Mouse (Mus musculus) limb, embryonic 13.5 days (tissue): ENCODE data around the gene Dstn. TPM values are rescaled to one million over a fixed set of nuclear protein-coding genes. Genes with fewer than 3 reads are reported as not detected.
A peak's percentile ranks its signal among the peaks of the same experiment; 100 is the strongest.

Source experiments
- ATAC-seq: fragments of 200-750 bp; cut with Nextera tagmentation; 2 replicates; pipeline ENCODE4 v1.8.0; 2017; ENCODE audit warnings: low read depth, moderate number of reproducible peaks, moderate TSS enrichment; ENCODE audit not compliant: low FRiP score
- H3K27ac ChIP-seq: fragments of 300-500 bp; sonication (generic); 2 replicates; pipeline ENCODE4 v1.5.1; 2015; ENCODE audit warnings: inconsistent platforms, mild to moderate bottlenecking, moderate library complexity
- H3K27me3 ChIP-seq: fragments of 300-500 bp; sonication (generic); 2 replicates; pipeline ENCODE4 v1.6.1; 2015; ENCODE audit warnings: mild to moderate bottlenecking, inconsistent platforms
- H3K36me3 ChIP-seq: fragments of 300-500 bp; sonication (generic); 2 replicates; pipeline ENCODE4 v1.6.1; 2015; ENCODE audit warnings: inconsistent platforms, mild to moderate bottlenecking, moderate library complexity
- H3K4me1 ChIP-seq: fragments of 300-500 bp; sonication (generic); 2 replicates; pipeline ENCODE4 v1.6.1; 2015; ENCODE audit warnings: inconsistent platforms
- H3K4me2 ChIP-seq: fragments of 300-500 bp; sonication (generic); replicated peaks from 2 replicates; pipeline ENCODE4 v1.6.1; 2015; ENCODE audit warnings: inconsistent platforms, mild to moderate bottlenecking, moderate library complexity
- H3K4me3 ChIP-seq: fragments of 300-500 bp; sonication (generic); 2 replicates; pipeline ENCODE4 v1.5.1; 2015; ENCODE audit warnings: moderate library complexity, mild to moderate bottlenecking, inconsistent platforms
- H3K9ac ChIP-seq: fragments of 300-500 bp; sonication (generic); 2 replicates; pipeline ENCODE4 v1.6.1; 2015; ENCODE audit warnings: mild to moderate bottlenecking, inconsistent platforms
- H3K9me3 ChIP-seq: fragments of 300-500 bp; sonication (generic); 2 replicates; pipeline ENCODE4 v1.6.1; 2016; ENCODE audit warnings: inconsistent platforms
- WGBS: fragments of 180-500 bp; shearing (Covaris S2); methylation state at CpG from one replicate; pipeline ENCODE4 v1.1.7; 2015; 5-methylcytosine and 5-hydroxymethylcytosine counted together
- polyA plus RNA-seq: library from polyadenylated mRNA; unstranded; fragments of >200 nt; fragmentation: Nextera tagmentation; extraction: Ambion mirVana; gene quantifications from 2 replicates; pipeline ENCODE4 v1.2.1, GENCODE M21; 2015

The Dstn gene
- polyA plus RNA-seq, 1 experiment from 2014 or later, result 339 TPM

DNA sequence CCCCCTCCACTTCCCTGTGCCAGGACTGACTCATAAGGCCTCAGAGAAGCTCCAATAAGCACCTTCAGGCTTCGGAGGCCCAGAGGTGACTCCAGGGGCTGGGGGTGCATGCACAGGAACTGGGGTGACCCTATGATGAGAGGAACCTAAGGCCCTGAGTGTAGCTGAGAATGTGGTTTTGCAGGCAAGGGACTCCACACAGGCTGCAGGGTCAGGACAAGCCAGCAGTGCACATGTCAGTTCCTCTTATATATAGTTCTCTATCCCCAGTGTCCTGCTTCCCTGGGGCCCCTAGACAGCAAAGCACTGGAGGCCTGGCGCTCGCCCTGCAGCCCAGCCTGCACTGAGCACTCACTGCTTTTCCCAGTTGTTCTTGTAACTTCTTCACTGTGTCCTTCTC is 32.9 kb downstream of the Dstn start:
- H3K4me3 ChIP-seq, result no peak overlapping the region
- H3K27me3 ChIP-seq, result no peaks in the 10 kb centered on the region
- no peak overlapping the region for H3K9ac ChIP-seq
- no peaks in the 10 kb centered on the region for H3K4me1 ChIP-seq
- 92% methylated on average over 3 of the region's 3 CpGs for WGBS
- ATAC-seq, result no peak
- no peaks in the 10 kb centered on the region for H3K9me3 ChIP-seq
- H3K27ac ChIP-seq, result 0 out of 2 replicates have a peak overlapping the region, but pooled peaks have one; percentile 10
- no peak overlapping the region for H3K4me2 ChIP-seq
- peaks cover 99% of the 10 kb centered on the region for H3K36me3 ChIP-seq

DNA sequence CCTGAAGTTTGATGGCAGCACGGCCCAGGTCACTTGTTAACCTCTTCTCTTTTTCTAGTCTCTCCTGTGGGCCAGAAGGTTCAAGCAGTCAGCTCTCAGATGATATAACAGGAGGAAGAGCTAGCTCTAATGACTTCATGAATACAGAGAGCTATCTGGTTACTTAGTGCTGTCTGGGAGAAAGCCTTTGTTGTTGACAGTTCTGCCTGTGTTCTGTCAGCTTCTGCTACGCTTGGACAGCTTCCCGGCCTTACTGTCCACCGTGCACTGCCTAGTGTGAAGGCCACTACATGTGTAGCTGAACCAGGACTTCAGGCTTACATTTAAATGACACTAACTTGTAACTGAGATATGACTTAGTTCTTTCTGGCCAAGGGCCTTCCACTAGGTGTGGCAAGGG is 33.3 kb downstream of the Dstn start:
- Histone ChIP-seq H3K9me3 (no peaks in the 10 kb centered on the region), H3K27me3 (no peaks in the 10 kb centered on the region), H3K4me3 (no peak overlapping the region), H3K27ac (no peak overlapping the region), H3K4me2 (no peak overlapping the region), H3K4me1 (no peaks in the 10 kb centered on the region), H3K36me3 (peaks cover 100% of the 10 kb centered on the region), H3K9ac (no peak overlapping the region)
- ATAC-seq, result no peak
- WGBS, result 93% methylated on average over 4 of the region's 4 CpGs

DNA sequence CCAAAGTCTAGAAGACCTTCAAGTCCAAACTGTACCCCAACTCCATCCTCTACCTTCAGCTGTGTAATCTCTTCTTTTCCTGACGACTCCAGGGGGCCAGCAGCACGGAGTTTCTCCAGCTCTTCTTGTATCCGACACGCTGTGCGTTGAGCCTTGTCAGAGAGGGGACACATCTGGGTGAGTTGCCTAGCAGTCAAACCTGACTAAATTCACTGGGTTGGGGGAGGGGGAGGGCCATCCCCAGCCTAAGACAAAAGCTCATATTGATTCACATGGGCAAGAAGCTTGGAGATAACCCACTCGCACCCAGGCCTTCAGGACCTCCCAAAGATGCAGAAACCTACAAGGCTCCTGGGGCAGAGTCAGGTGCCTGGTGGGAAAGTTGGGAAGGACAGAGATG is 34.1 kb downstream of the Dstn start:
- H3K4me1 ChIP-seq, result no peaks in the 10 kb centered on the region
- no peaks in the 10 kb centered on the region for H3K27me3 ChIP-seq
- WGBS, result 94% methylated on average over 6 of the region's 6 CpGs
- no peak for ATAC-seq
- H3K9me3 ChIP-seq, result no peaks in the 10 kb centered on the region
- no peak overlapping the region for H3K4me2 ChIP-seq
- H3K9ac ChIP-seq, result no peak overlapping the region
- H3K27ac ChIP-seq, result no peak overlapping the region
- no peak overlapping the region for H3K4me3 ChIP-seq
- peaks cover 100% of the 10 kb centered on the region for H3K36me3 ChIP-seq

DNA sequence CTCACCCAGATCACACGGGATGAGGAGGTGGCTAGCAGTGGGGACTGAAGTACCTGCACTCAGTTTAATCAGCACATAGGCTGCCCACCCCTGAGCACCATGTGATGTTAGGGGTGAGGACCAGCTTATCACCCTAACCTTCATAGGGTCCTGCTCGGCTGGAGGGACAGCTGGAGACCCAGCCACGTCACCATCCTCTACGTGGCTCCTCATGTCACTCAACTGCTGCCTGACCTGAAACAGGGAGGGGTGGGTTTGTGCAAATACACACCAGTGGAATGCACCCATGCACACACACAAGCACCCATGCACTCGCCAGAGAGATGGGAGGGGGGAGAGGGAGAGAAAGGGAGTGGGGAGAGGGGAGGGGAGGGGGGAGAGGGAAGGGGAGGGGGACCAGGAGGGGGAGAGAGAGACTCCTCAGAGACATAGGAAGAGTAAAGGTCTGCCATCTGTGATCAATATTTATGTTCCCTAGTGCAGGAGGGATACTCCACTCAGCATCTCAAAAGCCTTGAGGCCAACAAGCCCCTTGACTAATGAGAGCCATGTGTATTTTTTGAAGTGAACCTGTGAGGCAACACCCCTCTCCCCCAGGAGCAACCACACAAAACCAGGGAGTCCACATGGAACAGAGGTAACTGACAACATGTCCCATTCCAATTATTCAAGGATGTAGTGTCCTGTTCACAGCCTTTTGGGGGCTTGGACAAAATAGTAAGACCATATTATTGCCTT is 35.3 kb downstream of the Dstn start:
- peaks cover 100% of the 10 kb centered on the region for H3K36me3 ChIP-seq
- no peak for ATAC-seq
- H3K27me3 ChIP-seq, result no peaks in the 10 kb centered on the region
- no peak overlapping the region for H3K4me2 ChIP-seq
- H3K27ac ChIP-seq, result no peak overlapping the region
- 85% methylated on average over 5 of the region's 5 CpGs for WGBS
- H3K4me1 ChIP-seq, result no peaks in the 10 kb centered on the region
- no peak overlapping the region for H3K4me3 ChIP-seq
- H3K9ac ChIP-seq, result no peak overlapping the region
- H3K9me3 ChIP-seq, result no peaks in the 10 kb centered on the region

DNA sequence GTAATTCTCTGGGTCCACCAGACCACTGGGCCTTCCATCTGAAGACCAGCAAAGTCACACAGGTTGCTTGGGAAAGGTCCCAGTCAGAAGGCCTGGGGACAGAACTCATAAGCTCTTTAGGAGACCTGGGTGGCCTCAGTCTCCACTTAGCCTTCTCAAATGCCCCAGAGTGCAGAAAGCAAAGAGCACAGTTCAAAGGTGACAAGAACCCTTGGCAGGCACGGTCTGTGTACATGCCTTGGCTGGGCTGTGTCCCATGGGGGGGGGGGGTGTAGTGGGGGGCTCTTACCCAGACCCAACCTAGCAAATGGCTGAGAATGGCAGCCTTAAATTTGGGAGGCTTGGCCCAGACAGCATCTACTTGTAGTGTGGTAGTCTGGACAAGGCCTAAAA is 35.9 kb downstream of the Dstn start:
- Histone ChIP-seq H3K9ac (no peak overlapping the region), H3K4me3 (no peak overlapping the region), H3K27ac (no peak overlapping the region; the same call in 1 of the 2 replicates), H3K9me3 (no peaks in the 10 kb centered on the region), H3K27me3 (no peaks in the 10 kb centered on the region), H3K4me1 (no peaks in the 10 kb centered on the region), H3K36me3 (peaks cover 100% of the 10 kb centered on the region), H3K4me2 (no peak overlapping the region)
- no peak for ATAC-seq
- WGBS, result 73% methylated on average over 1 of the region's 1 CpGs

DNA sequence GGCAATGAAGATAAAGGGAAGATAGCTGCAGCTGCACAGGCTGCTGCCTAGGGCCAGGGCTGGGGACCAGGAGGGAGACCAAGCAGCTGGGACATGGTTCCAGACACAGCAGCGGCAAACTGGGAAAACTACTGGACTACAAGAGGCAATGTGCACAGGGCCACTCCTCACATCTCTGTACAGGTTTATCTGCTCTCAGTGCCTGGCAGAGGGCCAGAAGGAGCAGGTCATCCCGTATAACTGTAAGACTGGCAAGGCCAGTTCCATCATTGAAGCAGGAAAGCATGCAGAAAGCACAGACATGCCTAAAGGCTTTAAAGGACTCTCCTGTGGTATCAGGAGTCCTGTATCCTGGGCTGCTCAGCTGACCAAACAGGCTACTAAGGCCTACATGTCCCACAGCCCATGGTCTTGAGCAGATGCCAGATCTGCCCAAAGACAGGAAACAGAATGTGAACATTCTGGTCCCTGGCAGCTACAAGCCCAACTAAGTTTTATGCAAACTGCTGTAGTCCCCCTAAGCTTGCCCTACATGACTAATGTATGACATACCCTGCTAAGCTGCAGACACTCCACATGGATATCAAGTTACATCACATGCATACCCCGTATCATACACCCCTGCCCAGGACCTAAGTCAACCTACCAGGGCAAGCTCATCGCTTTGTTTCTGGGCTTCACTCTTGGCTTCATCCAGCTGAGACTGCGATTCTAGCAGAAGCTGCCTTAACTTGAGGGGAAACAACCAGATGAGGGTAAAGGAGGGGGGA is 36.6 kb downstream of the Dstn start:
- no peak overlapping the region for H3K4me2 ChIP-seq
- no peak overlapping the region for H3K4me3 ChIP-seq
- no peaks in the 10 kb centered on the region for H3K4me1 ChIP-seq
- H3K9ac ChIP-seq, result no peak overlapping the region
- WGBS, result 83% methylated on average over 5 of the region's 5 CpGs
- ATAC-seq, result no peak
- H3K36me3 ChIP-seq, result peaks cover 100% of the 10 kb centered on the region
- H3K27ac ChIP-seq, result no peak overlapping the region
- H3K27me3 ChIP-seq, result no peaks in the 10 kb centered on the region
- no peaks in the 10 kb centered on the region for H3K9me3 ChIP-seq

DNA sequence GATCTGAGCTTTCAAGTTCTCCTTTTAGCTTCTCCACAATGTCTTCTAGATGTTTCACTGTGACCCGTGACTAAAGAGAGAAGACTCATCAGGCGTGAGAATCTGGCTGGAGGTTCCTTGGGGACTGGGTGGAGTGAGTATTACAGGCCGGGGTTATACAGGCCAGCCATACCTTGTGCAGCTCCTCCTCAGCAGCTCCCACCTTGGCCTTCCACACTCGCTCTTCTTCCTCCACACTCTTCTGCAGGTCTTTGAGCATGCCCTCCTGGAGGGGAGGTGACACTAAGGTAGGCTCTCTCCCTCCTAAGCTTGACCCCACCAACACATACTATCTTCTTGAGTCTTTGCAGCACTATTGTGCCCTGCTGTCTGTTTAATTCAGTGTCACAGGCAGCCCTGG is 38.8 kb downstream of the Dstn start:
- Histone ChIP-seq H3K9me3 (no peaks in the 10 kb centered on the region), H3K27ac (no peak overlapping the region), H3K4me2 (no peak overlapping the region), H3K4me3 (no peak overlapping the region), H3K36me3 (peaks cover 97% of the 10 kb centered on the region), H3K27me3 (no peaks in the 10 kb centered on the region), H3K9ac (no peak overlapping the region), H3K4me1 (no peaks in the 10 kb centered on the region)
- no peak for ATAC-seq
- WGBS, result 91% methylated on average over 4 of the region's 4 CpGs

DNA sequence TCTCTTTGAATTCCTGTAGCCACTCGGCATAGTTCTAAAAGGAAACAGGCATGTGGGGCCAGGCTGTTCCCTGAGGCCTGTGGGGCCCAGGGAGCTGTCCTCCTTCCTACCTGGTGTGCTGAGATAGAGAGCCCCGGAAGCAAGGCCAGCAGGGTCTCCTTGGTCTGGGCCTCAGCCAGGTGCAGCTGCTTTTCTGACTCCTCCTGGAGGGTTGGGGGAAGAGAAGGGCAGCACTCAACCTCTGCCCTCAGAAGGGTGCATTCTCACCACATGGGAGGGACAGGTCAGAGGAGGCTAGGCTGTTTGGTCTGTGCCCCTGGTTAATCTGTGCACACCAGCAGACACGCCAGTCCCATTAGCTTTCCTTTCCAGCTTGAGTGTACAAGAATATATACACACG is 39.9 kb downstream of the Dstn start:
- H3K9ac ChIP-seq, result no peak overlapping the region
- 94% methylated on average over 4 of the region's 4 CpGs for WGBS

DNA sequence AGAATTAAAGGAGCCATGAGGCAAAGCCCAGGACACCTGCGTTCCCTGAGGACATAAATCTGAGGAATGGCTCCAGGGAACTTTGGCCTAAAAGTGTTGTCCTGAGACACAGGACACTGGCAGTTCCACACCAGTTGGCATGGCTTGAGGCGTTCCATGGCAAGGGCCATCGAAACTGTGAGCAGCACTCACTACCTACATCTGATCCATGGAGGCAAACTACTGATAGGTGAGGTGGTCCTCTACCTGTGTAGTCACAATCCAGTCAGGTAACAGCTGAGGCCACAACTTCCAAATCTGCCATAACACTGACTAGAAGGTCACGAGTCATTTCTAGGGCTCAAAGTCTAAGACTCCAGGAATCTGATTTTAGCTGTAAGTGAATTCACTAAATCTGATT is 40.6 kb downstream of the Dstn start:
- no peaks in the 10 kb centered on the region for H3K27me3 ChIP-seq
- no peak for ATAC-seq
- no peak overlapping the region for H3K9ac ChIP-seq
- WGBS, result 94% methylated on average over 4 of the region's 4 CpGs
- H3K4me2 ChIP-seq, result no peak overlapping the region
- 0 out of 2 replicates have a peak, but pooled peaks cover under 1% of the 10 kb centered on the region for H3K9me3 ChIP-seq
- H3K4me3 ChIP-seq, result no peak overlapping the region
- no peaks in the 10 kb centered on the region for H3K4me1 ChIP-seq
- H3K27ac ChIP-seq, result no peak overlapping the region
- peaks cover 90% of the 10 kb centered on the region for H3K36me3 ChIP-seq

More for the DNA sequence above, 39.9 kb downstream of the Dstn start:
- H3K4me2 ChIP-seq, result no peak overlapping the region
- peaks cover 96% of the 10 kb centered on the region for H3K36me3 ChIP-seq
- no peak for ATAC-seq
- no peak overlapping the region for H3K27ac ChIP-seq
- no peaks in the 10 kb centered on the region for H3K4me1 ChIP-seq
- H3K4me3 ChIP-seq, result no peak overlapping the region
- H3K9me3 ChIP-seq, result no peaks in the 10 kb centered on the region
- H3K27me3 ChIP-seq, result no peaks in the 10 kb centered on the region

DNA sequence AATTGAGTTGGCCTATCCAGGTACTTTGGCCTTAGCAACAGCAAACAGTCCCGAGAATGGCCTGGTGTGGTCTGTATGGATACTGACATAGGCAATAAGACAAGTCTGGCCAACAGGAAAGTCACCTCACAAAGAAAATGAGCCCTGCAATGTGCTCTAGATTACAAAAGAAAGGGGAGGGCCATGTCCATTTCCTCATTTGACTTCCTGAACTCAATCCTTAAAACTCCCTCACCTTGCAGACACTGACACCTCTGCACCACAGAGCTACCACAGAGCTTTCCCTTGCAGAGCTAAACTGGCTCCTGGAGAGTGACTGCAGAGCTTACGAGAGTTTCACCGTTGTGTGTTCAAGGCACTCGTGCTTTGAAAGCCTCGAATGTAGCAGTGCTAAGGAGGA is 47.1 kb downstream of the Dstn start:
- Histone ChIP-seq H3K27me3 (no peaks in the 10 kb centered on the region), H3K27ac (no peak overlapping the region), H3K9me3 (0 out of 2 replicates have a peak, but pooled peaks cover 3% of the 10 kb centered on the region), H3K9ac (no peak overlapping the region), H3K4me1 (no peaks in the 10 kb centered on the region), H3K36me3 (peaks cover 90% of the 10 kb centered on the region), H3K4me2 (no peak overlapping the region), H3K4me3 (no peak overlapping the region)
- no peak for ATAC-seq
- WGBS, result 97% methylated on average over 5 of the region's 5 CpGs

DNA sequence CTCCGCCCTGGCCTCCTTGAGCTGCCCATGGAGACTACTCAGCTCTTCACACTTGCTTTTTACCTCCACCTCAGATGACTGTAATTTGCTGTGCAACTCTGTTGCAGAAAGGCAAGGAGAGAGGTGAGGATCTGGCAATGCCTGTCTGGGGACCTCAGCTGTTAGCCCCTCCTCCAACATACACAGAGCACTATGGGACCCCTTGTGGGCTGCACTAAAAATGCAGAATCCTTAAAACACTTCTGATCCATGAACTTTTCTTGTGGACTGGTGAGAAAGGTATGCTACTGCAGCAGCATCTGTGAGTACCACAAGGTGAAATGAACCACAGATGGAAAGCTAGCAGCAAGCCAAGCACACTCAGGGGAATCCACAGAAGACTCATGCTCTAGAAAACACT is 48.2 kb downstream of the Dstn start:
- no peak overlapping the region for H3K4me2 ChIP-seq
- no peaks in the 10 kb centered on the region for H3K4me1 ChIP-seq
- H3K4me3 ChIP-seq, result no peak overlapping the region
- 0 out of 2 replicates have a peak, but pooled peaks cover 3% of the 10 kb centered on the region for H3K9me3 ChIP-seq
- no peak overlapping the region for H3K27ac ChIP-seq
- ATAC-seq, result peak; percentile 26; the same call in 1 of the 2 replicates
- H3K9ac ChIP-seq, result no peak overlapping the region
- WGBS, result 94% methylated on average over 1 of the region's 1 CpGs
- no peaks in the 10 kb centered on the region for H3K27me3 ChIP-seq
- H3K36me3 ChIP-seq, result peaks cover 90% of the 10 kb centered on the region

DNA sequence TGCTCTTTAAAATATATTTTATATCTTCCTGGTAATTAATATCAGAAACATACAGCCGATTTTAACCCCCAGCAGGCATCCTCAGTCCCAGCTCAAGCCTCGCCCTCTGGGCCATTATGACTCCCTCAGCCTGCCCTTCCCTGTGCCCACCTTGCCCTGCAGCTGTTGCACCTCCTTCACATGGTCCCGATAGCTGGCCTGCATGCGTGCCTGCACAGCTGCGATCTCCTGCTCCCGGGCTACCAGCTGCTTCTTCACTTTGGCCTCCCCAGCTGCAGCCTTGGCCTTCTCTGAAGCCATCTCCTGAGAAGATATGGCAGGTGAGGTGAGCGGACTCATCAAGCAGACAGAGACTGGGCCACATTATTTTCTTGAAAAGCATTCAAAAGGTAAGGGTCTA is 54.1 kb downstream of the Dstn start:
- no peak for ATAC-seq
- no peaks in the 10 kb centered on the region for H3K27me3 ChIP-seq

More for the DNA sequence above, 54.1 kb downstream of the Dstn start:
- H3K4me3 ChIP-seq, result no peak overlapping the region
- H3K9me3 ChIP-seq, result no peaks in the 10 kb centered on the region
- H3K4me1 ChIP-seq, result no peaks in the 10 kb centered on the region
- no peak overlapping the region for H3K27ac ChIP-seq
- WGBS, result 90% methylated on average over 7 of the region's 7 CpGs
- H3K36me3 ChIP-seq, result peaks cover 98% of the 10 kb centered on the region
- H3K4me2 ChIP-seq, result no peak overlapping the region
- no peak overlapping the region for H3K9ac ChIP-seq
